Mouse (Mus musculus) forebrain, embryonic 14.5 days (tissue): ENCODE results near the gene Angel2. TPM values are rescaled to one million over a fixed set of nuclear protein-coding genes. Genes with fewer than 3 reads are reported as not detected.

ENCODE experiments used
- ATAC-seq: fragments of 200-750 bp; cut with Nextera tagmentation; 2 replicates; pipeline ENCODE4 v1.8.0; 2017; ENCODE audit warnings: mild to moderate bottlenecking, moderate library complexity
- DNase-seq: peaks from one replicate; pipeline ENCODE4 v3.0.0-alpha.2; 2015; ENCODE audit warnings: low spot score
- H3K27ac ChIP-seq: fragments of 300-500 bp; sonication (generic); 2 replicates; pipeline ENCODE4 v1.5.1; 2014; ENCODE audit warnings: low read depth, mild to moderate bottlenecking, control low read depth, low read length, moderate library complexity
- H3K27me3 ChIP-seq: fragments of 300-500 bp; sonication (generic); replicated peaks from 2 replicates; pipeline ENCODE4 v1.6.1; 2014; ENCODE audit warnings: low read length, control low read depth, mixed read lengths; ENCODE audit not compliant: control insufficient read depth, insufficient read depth
- H3K36me3 ChIP-seq: fragments of 300-500 bp; sonication (generic); 2 replicates; pipeline ENCODE4 v1.6.1; 2014; ENCODE audit warnings: low read length, control low read depth; ENCODE audit not compliant: control insufficient read depth, insufficient read depth
- H3K4me1 ChIP-seq: fragments of 300-500 bp; sonication (generic); 2 replicates; pipeline ENCODE4 v1.6.1; 2014; ENCODE audit warnings: antibody characterized with exemption, low read length, control low read depth; ENCODE audit not compliant: control insufficient read depth, insufficient read depth
- H3K4me2 ChIP-seq: fragments of 300-500 bp; sonication (generic); 2 replicates; pipeline ENCODE4 v1.6.1; 2014; ENCODE audit warnings: mild to moderate bottlenecking, control low read depth, low read length
- H3K4me3 ChIP-seq: fragments of 300-500 bp; sonication (generic); 2 replicates; pipeline ENCODE4 v1.5.1; 2014; ENCODE audit warnings: low read depth, low read length, control low read depth
- H3K9ac ChIP-seq: fragments of 300-500 bp; sonication (generic); 2 replicates; pipeline ENCODE4 v1.6.1; 2014; ENCODE audit warnings: mild to moderate bottlenecking, low read length, control low read depth, moderate library complexity
- H3K9me3 ChIP-seq: fragments of 300-500 bp; sonication (generic); replicated peaks from 2 replicates; pipeline ENCODE4 v1.6.1; 2016; ENCODE audit warnings: low read length, control low read depth, mixed read lengths; ENCODE audit not compliant: control insufficient read depth
- WGBS: fragments of 180-500 bp; shearing (Covaris S2); extraction: QIAGEN DNeasy Blood & Tissue Kit; methylation state at CpG from one replicate; pipeline ENCODE4 v1.1.7; 2014; 5-methylcytosine and 5-hydroxymethylcytosine counted together
- polyA plus RNA-seq: library from polyadenylated mRNA; unstranded; fragments of >200 nt; fragmentation: Nextera tagmentation; extraction: Ambion mirVana; gene quantifications from 2 replicates; pipeline ENCODE4 v1.2.1, GENCODE M21; 2014

Angel2 gene
- polyA plus RNA-seq, 1 experiment from 2014 or later = 57.4 TPM

DNA sequence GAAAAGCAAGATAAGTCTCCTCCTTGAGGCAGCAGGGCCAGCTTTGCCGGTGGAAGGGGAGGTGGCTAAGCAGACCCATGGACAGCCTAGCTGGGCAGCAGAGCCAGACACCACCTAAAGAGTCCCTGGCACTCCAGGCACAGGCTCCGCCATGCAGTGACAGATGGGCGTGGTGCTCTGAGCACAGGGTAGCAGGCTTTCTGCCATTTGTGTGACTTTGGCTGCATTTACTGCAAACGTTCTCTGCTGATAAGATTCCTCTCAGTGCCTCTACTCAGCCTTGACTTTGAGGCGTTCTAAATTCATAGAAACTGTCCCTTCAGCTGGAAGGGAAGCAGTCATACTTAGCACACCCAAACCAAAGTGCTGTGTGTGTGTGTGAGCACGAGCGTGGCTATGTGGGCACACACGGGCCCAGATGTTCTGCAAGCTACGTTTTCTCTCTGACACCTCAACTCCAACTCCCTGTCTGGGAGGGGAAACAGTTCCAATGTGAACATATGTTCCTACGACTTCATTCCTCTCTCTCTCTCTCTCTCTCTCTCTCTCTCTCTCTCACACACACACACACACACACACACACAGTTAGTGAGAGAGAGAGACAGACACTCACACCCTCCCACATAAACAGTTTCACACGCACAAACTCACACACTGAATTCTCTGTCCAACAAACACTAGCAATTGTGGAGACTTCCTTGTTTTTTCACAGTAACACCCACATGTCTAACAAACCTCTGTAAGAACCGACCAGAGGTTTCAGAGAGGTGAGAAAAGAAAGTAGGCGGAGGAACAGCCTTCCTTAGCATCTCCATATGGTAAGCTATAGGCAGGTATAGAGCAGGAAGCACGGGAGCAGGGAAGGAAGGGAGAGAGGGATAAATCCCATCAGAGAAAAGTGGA is 47.0 kb downstream of the Angel2 start:
- H3K9me3 ChIP-seq = no peaks in the 10 kb centered on the region
- peaks cover 71% of the 10 kb centered on the region for H3K36me3 ChIP-seq
- 83% methylated on average over 14 of the region's 14 CpGs for WGBS
- no peak overlapping the region for H3K4me3 ChIP-seq
- no peak overlapping the region for H3K4me2 ChIP-seq
- DNase-seq = no peak
- no peak overlapping the region for H3K9ac ChIP-seq
- ATAC-seq = no peak
- H3K4me1 ChIP-seq = peaks cover 4% of the 10 kb centered on the region
- no peaks in the 10 kb centered on the region for H3K27me3 ChIP-seq
- no peak overlapping the region for H3K27ac ChIP-seq

GRCm38 (mm10) chr1:190972612-190973192 is 47.8 kb downstream of the Angel2 start:
- no peak for DNase-seq
- no peaks in the 10 kb centered on the region for H3K27me3 ChIP-seq
- H3K36me3 ChIP-seq = peaks cover 68% of the 10 kb centered on the region
- H3K4me2 ChIP-seq = no peak overlapping the region
- peaks cover 11% of the 10 kb centered on the region for H3K4me1 ChIP-seq
- WGBS = 74% methylated on average over 7 of the region's 7 CpGs
- no peak overlapping the region for H3K9ac ChIP-seq
- H3K9me3 ChIP-seq = no peaks in the 10 kb centered on the region
- no peak overlapping the region for H3K4me3 ChIP-seq
- H3K27ac ChIP-seq = no peak overlapping the region
- ATAC-seq = no peak

GRCm38 (mm10) chr1:190974191-190974590 is 49.3 kb downstream of the Angel2 start:
- Histone ChIP-seq H3K27ac (no peak overlapping the region), H3K36me3 (peaks cover 53% of the 10 kb centered on the region), H3K9me3 (no peaks in the 10 kb centered on the region), H3K9ac (no peak overlapping the region), H3K4me2 (no peak overlapping the region), H3K4me3 (no peak overlapping the region), H3K4me1 (peaks cover 13% of the 10 kb centered on the region), H3K27me3 (no peaks in the 10 kb centered on the region)
- ATAC-seq (no peak), DNase-seq (no peak)
- WGBS = 93% methylated on average over 8 of the region's 8 CpGs

DNA sequence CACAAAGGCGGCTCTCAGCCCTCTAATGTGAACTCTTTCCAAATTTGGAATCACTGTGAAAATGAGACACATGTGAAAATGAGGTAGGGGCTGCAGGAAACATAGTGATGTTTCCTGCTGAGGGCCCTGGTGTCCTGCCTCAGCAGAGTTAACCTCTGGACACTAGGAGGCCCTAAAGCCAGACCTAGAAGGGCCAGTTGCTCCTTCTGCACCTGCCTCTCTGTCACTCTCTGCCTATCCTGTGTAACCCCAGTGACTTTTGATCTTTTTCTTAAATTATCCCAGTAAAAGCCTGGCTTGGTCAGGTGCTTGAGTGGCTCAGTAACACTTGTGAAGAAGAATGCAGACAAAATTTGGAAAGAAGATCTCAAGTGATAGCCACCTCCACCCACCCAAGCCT is 49.9 kb downstream of the Angel2 start:
- H3K9ac ChIP-seq = no peak overlapping the region
- H3K9me3 ChIP-seq = no peaks in the 10 kb centered on the region
- H3K4me2 ChIP-seq = no peak overlapping the region
- ATAC-seq = no peak
- WGBS = 68% methylated on average over 1 of the region's 1 CpGs
- H3K4me3 ChIP-seq = no peak overlapping the region
- H3K4me1 ChIP-seq = peaks cover 13% of the 10 kb centered on the region
- H3K27me3 ChIP-seq = no peaks in the 10 kb centered on the region
- no peak overlapping the region for H3K27ac ChIP-seq
- DNase-seq = no peak
- H3K36me3 ChIP-seq = peaks cover 47% of the 10 kb centered on the region

GRCm38 (mm10) chr1:190976887-190977573 is 52.1 kb downstream of the Angel2 start:
- no peak overlapping the region for H3K27ac ChIP-seq
- peaks cover 27% of the 10 kb centered on the region for H3K36me3 ChIP-seq
- H3K4me3 ChIP-seq = peak overlapping the region; percentile 71
- H3K4me1 ChIP-seq = peaks cover 13% of the 10 kb centered on the region
- DNase-seq (no peak), ATAC-seq (no peak)
- H3K4me2 ChIP-seq = peak overlapping the region; percentile 94
- H3K27me3 ChIP-seq = no peaks in the 10 kb centered on the region
- H3K9me3 ChIP-seq = no peaks in the 10 kb centered on the region
- H3K9ac ChIP-seq = peak overlapping the region; percentile 94
- WGBS = 53% methylated on average over 11 of the region's 11 CpGs

- Histone ChIP-seq H3K27me3 (no peaks in the 10 kb centered on the region), H3K4me1 (peaks cover 13% of the 10 kb centered on the region), H3K9ac (peak overlapping the region; percentile 94), H3K36me3 (peaks cover 18% of the 10 kb centered on the region), H3K9me3 (no peaks in the 10 kb centered on the region), H3K4me3 (peak overlapping the region; percentile 71), H3K4me2 (peak overlapping the region; percentile 94), H3K27ac (peak overlapping the region; percentile 92)
- ATAC-seq (peak; percentile 17), DNase-seq (peak; percentile 41)
- WGBS = under 1% methylated on average over 22 of the region's 22 CpGs
Observed at GRCm38 (mm10) chr1:190978001-190978400, 53.1 kb downstream of the Angel2 start.

DNA sequence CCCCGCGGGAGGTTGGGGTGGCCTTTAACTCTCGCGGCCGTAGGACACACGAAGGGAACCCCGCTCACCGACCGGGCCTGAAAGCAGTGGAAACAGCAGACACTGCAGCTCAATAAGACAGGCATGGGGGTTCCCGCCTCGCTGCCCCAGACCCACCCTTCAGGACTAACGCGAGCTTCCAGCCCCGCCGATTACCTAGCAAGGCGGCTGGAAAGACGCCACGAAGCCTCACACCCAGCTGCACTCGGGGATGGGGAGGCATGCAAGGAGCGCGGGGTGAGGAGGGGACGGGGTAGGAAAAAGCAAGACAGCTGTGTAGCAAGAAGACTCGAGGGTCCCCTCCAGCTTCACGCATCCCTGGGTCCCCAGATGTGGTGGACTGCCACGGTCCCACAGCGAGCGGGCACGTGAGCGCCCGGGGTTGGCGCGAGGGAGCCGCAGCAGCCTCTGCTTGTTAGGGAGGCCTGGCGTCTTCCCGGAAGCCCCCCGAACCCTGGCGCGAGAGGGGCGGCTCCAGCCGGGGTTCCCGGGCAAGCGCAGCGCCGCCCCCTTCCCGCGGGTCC is 53.7 kb downstream of the Angel2 start:
- ATAC-seq (peak; percentile 79), DNase-seq (peak; percentile 65)
- Histone ChIP-seq H3K27me3 (no peaks in the 10 kb centered on the region), H3K4me2 (peak overlapping the region; percentile 94), H3K4me1 (peaks cover 13% of the 10 kb centered on the region), H3K9me3 (no peaks in the 10 kb centered on the region), H3K27ac (peak overlapping the region; percentile 92), H3K36me3 (peaks cover 14% of the 10 kb centered on the region), H3K9ac (peak overlapping the region; percentile 94), H3K4me3 (peak overlapping the region; percentile 71)
- WGBS = under 1% methylated on average over 46 of the region's 46 CpGs

DNA sequence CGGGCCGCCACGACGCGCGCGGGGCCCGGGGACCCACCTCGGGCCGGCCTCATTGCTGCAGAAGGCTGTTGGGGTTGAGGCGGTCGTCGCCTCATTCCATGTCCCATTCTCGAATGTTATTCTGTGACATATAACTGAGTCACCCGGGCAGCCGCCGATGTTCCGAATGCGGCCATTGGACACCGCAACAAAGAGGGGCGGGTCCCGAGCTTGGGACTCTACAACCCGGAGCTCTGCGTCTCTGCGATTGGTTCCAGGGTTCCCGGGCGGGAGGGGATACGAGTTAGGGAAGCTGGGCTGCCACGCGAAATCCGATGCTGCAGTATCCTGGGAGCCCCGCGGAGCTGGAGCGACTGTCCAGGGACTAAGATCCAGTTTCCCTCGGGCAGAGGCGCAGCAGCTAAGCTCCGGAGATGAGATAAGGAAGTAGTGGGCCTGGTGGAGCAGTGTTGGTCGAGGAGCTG is 54.2 kb downstream of the Angel2 start, which contains the start of gene Vash2:
Gene Vash2, minus strand, starts transcription at position 197 of the 464 bp plus-strand sequence.
- peak within 1 kb of the TSS; percentile 92 for H3K27ac ChIP-seq
- peak within 1 kb of the TSS; percentile 71 for H3K4me3 ChIP-seq
- WGBS = under 1% methylated on average over 38 of the region's 38 CpGs
- peak; percentile 98 for DNase-seq
- peak within 1 kb of the TSS; percentile 94 for H3K9ac ChIP-seq
- H3K27me3 ChIP-seq = no peaks in the 10 kb centered on the region
- H3K4me2 ChIP-seq = peak within 1 kb of the TSS; percentile 94
- H3K9me3 ChIP-seq = no peaks in the 10 kb centered on the region
- ATAC-seq = peak; percentile 99
- H3K36me3 ChIP-seq = peaks cover 11% of the 10 kb centered on the region
- H3K4me1 ChIP-seq = peaks cover 13% of the 10 kb centered on the region
